Comparison of ENCODE assay signal across 16 mouse cellular contexts in genomic region chr1:136428981-136429380, GRCm38 (mm10).
"Had no signal": no experiment of that assay in that cellular context is flagged by ENCODE, and none has a peak within 500 bp of the region (broad histone marks: within the 10 kb centered on the region; RNA-seq: fewer than 3 reads in every experiment).

No protein-coding gene starts in this region.

- H3K27ac ChIP-seq: limb, embryonic 15.5 days had no signal

- ATAC-seq: intestine, embryonic 16.5 days had no signal

- DNase-seq: kidney, adult 18-20 months; kidney, adult 9 months; kidney, postnatal 14 days; kidney, postnatal 4 days; left cerebral cortex, postnatal 4 days; lung, adult 2 months; lung, postnatal 14 days; lung, postnatal 4 days; midbrain, embryonic 14.5 days; thymus, adult 2 months; thymus, postnatal 14 days; thymus, postnatal 4 days had no signal

- H3K4me3 ChIP-seq: limb, embryonic 12.5 days; limb, embryonic 15.5 days had no signal

- H3K4me2 ChIP-seq: limb, embryonic 12.5 days; limb, embryonic 15.5 days; midbrain, embryonic 11.5 days had no signal

- H3K27me3 ChIP-seq: limb, embryonic 12.5 days; limb, embryonic 15.5 days had no signal

- H3K9me3 ChIP-seq: limb, embryonic 12.5 days; limb, embryonic 15.5 days had no signal

- H3K9ac ChIP-seq: limb, embryonic 12.5 days; limb, embryonic 15.5 days had no signal
